7 mouse cellular contexts compared by ENCODE assay signal in the genomic region with DNA sequence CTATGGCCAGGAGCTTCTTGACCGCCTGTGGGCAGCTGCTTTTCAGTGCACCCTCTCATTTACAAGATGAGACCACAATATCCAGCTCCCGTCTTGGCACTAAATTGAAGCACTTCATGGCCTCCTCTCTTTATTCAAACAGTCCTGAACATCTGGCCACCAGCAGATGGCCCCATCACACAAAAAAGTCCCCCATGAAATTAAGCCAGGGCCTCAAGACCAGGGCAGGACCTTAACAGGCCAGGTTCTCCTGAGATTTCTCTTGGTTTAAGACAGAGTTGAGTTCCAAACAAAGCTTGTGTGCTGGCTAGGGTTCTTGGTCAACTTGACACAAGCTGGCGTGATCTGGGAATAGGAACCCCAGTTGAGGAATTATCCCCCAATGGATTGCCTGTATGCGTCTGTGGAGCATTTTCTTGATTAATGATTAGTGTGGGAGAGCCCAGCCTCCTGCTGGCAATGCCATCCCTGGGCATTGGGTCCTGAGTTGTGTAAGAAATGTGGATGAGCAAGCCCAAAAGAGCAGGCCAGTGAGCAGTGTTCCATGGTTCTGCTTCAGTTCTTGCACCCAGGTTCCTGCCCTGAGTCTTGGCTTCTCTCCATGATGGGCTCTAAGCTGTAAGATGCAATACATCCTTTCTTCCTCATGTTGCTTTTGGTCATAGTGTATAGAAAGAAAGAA.
A peak's percentile ranks its signal among the peaks of the same experiment; 100 is the strongest.
DNase-seq lines count a peak whose midpoint lies in the region.

No protein-coding gene starts in this region.

- intact Hi-C loops in left cerebral cortex, postnatal 36 days (cut with DNase I), result loop anchor here (2.0 kb wide), 1 partner anchor 376 kb away; no protein-coding TSS in a partner anchor

- peak; percentile 4 for DNase-seq in ovary, postnatal 10 days (ENCODE audit: low spot score)
- no peak for DNase-seq in ovary, adult 18-20 months (ENCODE audit: low spot score)
- DNase-seq in adipocyte (ENCODE audit: low spot score), result peak; percentile 78
- peak; percentile 11 to 15 for DNase-seq in cerebellum, postnatal 25 days
- peak; percentile 64 for DNase-seq in heart, postnatal 4 days
- peak; percentile 11 to 12 for DNase-seq in left cerebral cortex, postnatal 36 days (ENCODE audit: low spot score in 2 of 2)
- DNase-seq in retina, embryonic 14.5 days (ENCODE audit: low spot score), result peak; percentile 68
